Mouse (Mus musculus) kidney, postnatal 14 days (tissue): Measurements from ENCODE around the gene Gpcpd1.

ENCODE experiments used
- DNase-seq: peaks from one replicate; pipeline ENCODE4 v3.0.0; 2022; ENCODE audit warnings: mixed read lengths

Gpcpd1 gene

DNA sequence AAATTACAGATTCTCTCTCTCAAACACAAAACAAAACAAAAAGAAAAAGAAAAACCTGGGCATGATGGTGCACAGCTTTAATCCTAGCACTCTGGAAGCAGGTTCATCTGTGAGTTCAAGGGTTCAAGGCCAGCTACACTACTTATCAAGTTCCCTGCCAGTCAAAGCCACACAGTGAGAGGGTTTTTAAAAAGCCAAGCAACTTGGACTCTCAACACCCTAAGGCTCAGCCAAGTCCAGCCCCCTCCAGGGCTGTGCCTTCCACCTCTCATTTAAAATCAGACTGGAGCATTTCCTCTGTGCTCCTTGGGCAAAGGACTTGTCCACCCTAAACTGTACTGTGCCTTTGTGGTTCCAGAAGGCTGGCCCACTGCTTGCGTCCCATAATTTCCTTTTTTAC is 3.3 kb downstream of the Gpcpd1 start:
- DNase-seq: no peak

GRCm38 (mm10) chr2:132583126-132583525 is 4.4 kb downstream of the Gpcpd1 start:
- DNase-seq: no peak

DNA sequence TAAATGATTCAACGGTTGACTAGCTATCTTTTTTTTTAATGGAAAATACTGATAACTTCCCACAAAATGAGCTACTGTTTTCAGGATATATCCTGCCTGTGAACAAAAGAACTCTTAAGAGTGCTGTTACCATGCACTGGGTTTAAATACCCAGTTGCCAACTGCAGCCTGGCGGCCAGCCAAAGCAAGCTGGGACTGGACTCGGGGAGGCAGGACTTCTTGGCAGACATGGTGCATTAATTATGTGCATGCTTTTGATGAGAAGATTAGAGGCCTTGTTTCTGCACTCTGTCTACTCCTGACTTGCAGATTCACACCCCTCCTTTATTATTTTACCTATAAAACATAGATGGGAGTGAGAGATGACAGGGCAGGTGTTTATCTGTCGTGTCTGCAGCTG is 5.3 kb downstream of the Gpcpd1 start:
- DNase-seq: peak; percentile 92

- DNase-seq: no peak
These were observed 7.8 kb downstream of the Gpcpd1 start for GRCm38 (mm10) chr2:132579689-132580088.

DNA sequence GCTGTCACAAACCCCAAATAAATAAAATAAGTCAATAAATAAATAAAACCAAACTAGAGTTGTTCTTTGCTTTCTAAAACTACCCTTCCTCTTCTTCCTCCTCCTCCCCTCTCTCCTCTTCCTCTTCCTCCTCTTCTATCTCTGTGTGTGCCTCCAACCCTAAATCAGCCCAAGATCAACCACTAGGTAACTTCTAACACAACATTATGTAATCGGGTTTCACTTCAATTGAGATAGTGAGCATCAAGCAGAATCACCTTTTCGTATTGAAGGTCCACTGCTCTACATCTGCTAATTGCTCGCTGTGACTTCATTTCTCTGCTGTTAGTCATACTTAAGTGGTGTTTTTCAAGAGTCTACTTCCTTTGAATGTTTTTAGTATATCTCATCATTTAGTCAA is 8.8 kb downstream of the Gpcpd1 start:
- no peak for DNase-seq

DNA sequence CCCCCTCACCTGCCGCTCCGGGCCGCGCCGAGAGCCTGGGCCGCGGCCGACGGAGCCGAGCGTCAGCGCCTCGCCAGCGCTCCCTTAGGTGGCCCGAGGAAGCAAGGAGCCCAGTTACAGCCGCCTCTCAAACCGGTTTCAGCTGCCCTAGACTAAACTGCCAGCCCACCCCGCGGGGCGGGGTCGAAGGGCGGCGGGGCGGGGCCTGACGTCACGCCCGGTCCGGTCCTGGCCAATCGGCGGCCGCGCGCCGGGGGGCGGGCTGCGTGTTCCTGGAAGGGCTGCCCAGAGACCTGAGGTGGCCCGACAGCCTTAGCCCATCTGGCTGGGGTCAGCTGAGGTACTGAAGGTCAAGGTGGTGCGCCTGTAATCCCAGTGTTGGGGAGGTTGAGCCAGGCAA is 9.5 kb downstream of the Gpcpd1 start:
- peak; percentile 98 for DNase-seq

DNA sequence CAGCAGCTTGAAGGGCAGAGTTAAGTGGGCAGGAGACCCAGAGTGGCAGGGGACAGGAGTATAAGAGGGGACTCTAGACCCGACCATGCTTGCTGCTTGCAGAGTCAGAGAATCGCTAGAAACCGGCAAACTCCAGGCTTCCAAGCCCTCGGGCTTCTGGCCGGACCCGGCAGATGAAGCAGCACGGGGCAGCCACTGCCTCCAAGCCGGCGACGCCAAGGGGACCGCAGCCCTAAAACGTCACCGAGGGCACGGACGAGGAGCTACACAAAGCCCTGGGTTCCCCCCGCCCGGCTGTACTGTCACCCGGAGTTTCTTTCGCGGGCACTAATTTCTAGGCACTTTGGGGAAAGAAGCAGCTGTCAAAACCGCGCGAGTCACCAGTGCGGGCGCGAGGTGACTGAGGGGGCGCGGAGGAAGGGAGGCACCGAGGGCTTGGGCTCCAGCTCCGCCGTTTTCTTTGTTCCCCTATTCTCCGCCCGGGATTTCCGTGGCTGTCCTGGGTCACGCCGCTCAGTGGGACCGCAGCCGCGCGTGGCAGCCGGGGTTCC is 10.0 kb downstream of the Gpcpd1 start:
- DNase-seq: peak; percentile 68

- DNase-seq: no peak
These were observed 10.9 kb downstream of the Gpcpd1 start for GRCm38 (mm10) chr2:132576522-132577135.

GRCm38 (mm10) chr2:132575759-132576439 is 11.6 kb downstream of the Gpcpd1 start:
- peak; percentile 65 for DNase-seq

- no peak for DNase-seq
These were observed 12.3 kb downstream of the Gpcpd1 start for GRCm38 (mm10) chr2:132575256-132575655.

GRCm38 (mm10) chr2:132573280-132573679 is 14.2 kb downstream of the Gpcpd1 start:
- DNase-seq: no peak

- DNase-seq: no peak
These were observed 14.9 kb downstream of the Gpcpd1 start for GRCm38 (mm10) chr2:132572651-132573050.

GRCm38 (mm10) chr2:132571301-132571700 is 16.2 kb downstream of the Gpcpd1 start:
- DNase-seq: no peak

GRCm38 (mm10) chr2:132570869-132571268 is 16.7 kb downstream of the Gpcpd1 start:
- DNase-seq: no peak

DNA sequence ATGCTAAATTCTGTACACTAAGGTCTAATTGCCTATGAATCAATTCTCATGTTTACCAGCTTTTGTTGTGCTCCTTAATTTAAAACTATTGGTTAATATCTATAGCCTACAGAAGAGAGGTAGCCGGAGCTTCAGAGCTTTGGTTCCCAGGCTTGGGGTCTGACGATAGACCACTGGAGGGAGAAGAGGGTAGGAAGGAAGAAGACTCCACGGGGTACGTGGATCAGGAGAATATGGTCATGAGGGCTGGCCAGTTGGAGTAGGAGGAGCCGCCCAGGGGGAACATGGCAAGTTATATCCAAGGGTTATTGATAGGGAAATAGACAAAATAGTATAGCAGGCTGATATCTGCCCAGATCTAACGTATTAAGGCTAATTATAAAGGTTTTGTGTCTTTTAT is 17.8 kb downstream of the Gpcpd1 start:
- no peak for DNase-seq

- no peak for DNase-seq
These were observed 20.1 kb downstream of the Gpcpd1 start for GRCm38 (mm10) chr2:132567414-132567813.

- no peak for DNase-seq
These were observed 25.7 kb downstream of the Gpcpd1 start for GRCm38 (mm10) chr2:132561860-132562259.

- DNase-seq: no peak
These were observed 59.7 kb downstream of the Gpcpd1 start for GRCm38 (mm10) chr2:132527864-132528263.

DNA sequence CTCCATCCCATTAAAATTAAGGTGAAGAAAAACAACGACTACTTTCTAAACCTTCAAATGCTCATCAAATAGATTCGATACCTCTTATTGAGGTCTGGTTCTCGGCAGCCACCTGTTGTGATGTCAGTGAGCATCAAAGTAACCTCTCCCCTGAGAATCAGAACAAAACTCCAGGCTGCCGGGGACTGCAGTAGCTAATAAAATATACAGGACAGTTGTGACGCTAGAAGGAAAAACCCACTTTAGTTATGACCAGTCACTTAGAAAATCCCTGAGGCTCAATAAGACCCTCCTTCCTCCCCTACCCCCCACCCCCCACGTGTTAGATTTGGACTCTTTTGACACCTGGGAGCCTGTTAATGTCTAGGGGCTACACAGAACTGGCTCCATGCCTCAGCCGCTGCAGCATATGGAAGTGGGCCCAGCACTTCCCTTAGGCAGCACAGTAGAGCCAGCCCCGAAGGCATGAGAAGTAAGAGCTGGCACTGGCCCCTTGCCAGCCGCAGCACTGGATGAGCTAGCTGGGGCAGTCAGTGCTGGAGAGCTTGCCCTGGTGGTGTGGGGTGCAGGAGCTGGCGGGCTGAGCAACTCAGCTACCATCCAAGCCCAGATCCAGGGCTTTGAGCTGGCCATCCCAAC is 60.5 kb downstream of the Gpcpd1 start:
- no peak for DNase-seq

- DNase-seq: no peak
These were observed 61.4 kb downstream of the Gpcpd1 start for GRCm38 (mm10) chr2:132526110-132526509.

DNA sequence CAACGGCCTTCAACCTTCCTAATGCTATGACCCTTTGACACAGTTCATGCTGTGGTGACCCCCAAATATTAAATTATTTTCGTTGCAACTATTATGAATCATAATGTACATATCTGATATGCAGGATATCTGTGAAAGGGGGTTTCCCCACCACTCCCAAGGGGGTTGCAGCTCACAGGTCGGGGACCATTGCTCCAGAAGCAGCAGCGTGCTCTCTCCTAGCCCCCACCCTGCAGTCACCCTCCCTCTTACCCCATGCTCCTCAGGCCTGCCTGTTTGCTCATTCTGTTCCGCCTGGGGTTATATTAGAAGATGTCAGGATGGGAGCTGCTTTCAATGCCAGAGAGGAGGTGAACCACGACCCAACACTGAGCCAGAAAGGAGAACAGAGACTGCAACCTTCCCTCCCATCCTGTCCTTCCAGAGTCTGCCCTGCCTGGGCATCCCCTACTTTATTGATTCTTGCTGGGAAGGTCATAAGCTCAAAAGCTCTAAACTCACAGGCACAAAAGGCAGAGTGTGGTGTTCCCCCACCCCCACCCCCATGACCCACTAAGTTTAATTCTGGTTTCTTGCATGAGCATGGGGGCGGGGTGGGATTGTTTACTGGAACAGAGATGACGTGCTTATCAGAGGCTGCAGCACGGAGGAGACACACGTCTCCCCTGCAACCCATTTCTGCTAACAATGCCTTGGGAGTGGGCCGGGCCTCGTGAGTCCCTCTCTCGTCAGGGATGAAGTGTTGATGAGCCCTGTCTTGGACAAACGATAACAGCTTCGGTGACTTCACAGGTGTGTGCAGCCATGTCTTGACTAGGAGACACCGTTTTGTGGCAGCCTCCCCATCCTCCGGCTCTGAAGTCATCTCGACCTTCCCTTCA is 69.3 kb downstream of the Gpcpd1 start:
- no peak for DNase-seq

- no peak for DNase-seq
These were observed 70.2 kb downstream of the Gpcpd1 start for GRCm38 (mm10) chr2:132517194-132517836.
